Mouse (Mus musculus) intestine, embryonic 15.5 days (tissue): ENCODE measurements around the gene H2-M10.6. TPM values are rescaled to one million over a fixed set of nuclear protein-coding genes. Genes with fewer than 3 reads are reported as not detected.
"Not testable (repeated sequence)": the region's sequence is repeated elsewhere in the genome, so short reads cannot be mapped to it uniquely, and the experiment has no call there.

Experiments
- ATAC-seq: fragments of 200-750 bp; cut with Nextera tagmentation; 2 replicates; pipeline ENCODE4 v1.8.0; 2017; ENCODE audit warnings: moderate TSS enrichment, moderate library complexity
- H3K27ac ChIP-seq: fragments of 300-500 bp; sonication (generic); 2 replicates; pipeline ENCODE4 v1.5.1; 2015; ENCODE audit warnings: mild to moderate bottlenecking, inconsistent platforms
- H3K27me3 ChIP-seq: fragments of 300-500 bp; sonication (generic); replicated peaks from 2 replicates; pipeline ENCODE4 v1.6.1; 2015; ENCODE audit warnings: inconsistent platforms
- H3K36me3 ChIP-seq: fragments of 300-500 bp; sonication (generic); 2 replicates; pipeline ENCODE4 v1.6.1; 2015; ENCODE audit warnings: inconsistent platforms
- H3K4me1 ChIP-seq: fragments of 300-500 bp; sonication (generic); replicated peaks from 2 replicates; pipeline ENCODE4 v1.6.1; 2015; ENCODE audit warnings: inconsistent platforms
- H3K4me2 ChIP-seq: fragments of 300-500 bp; sonication (generic); replicated peaks from 2 replicates; pipeline ENCODE4 v1.6.1; 2015; ENCODE audit warnings: mild to moderate bottlenecking, inconsistent platforms
- H3K4me3 ChIP-seq: fragments of 300-500 bp; sonication (generic); replicated peaks from 2 replicates; pipeline ENCODE4 v1.5.1; 2015; ENCODE audit warnings: inconsistent platforms
- H3K9ac ChIP-seq: fragments of 300-500 bp; sonication (generic); 2 replicates; pipeline ENCODE4 v1.6.1; 2015; ENCODE audit warnings: inconsistent platforms
- H3K9me3 ChIP-seq: fragments of 300-500 bp; sonication (generic); 2 replicates; pipeline ENCODE4 v1.6.1; 2016; ENCODE audit warnings: inconsistent platforms
- WGBS: fragments of 180-500 bp; shearing (Covaris S2); methylation state at CpG from one replicate; pipeline ENCODE4 v1.1.7; 2015; 5-methylcytosine and 5-hydroxymethylcytosine counted together
- polyA plus RNA-seq: library from polyadenylated mRNA; unstranded; fragments of >200 nt; fragmentation: Nextera tagmentation; extraction: Ambion mirVana; gene quantifications from 2 replicates; pipeline ENCODE4 v1.2.1, GENCODE M21; 2015

Gene H2-M10.6
- polyA plus RNA-seq, result not detected in 2 replicates

DNA sequence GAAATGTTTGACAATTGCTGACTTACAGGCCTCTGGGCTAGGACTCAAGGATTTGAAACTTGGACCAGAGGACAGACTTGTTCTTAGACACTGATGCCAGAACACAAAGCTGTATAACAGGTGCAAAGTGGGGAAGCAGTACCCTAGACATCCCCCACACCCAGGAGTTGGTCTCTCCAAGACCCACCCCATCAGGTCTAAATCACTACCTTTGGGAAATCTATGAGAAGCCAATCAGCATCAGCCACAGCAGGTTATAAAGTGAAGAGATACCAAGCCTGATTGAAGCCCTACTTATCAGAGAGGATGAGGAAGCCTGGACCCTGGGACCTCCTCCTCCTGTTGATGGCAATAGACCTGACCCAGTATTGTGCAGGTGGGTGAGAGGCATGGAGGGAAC is at the start of gene H2-M10.6:
H2-M10.6 (plus strand) TSS at position 301 of the 400 bp plus-strand sequence.
- H3K4me3 ChIP-seq, result no peak within 1 kb of the TSS
- no peaks in the 10 kb centered on the region for H3K36me3 ChIP-seq
- no peak within 1 kb of the TSS for H3K4me2 ChIP-seq
- H3K9me3 ChIP-seq, result no peaks in the 10 kb centered on the region
- ATAC-seq, result no peak
- no peaks in the 10 kb centered on the region for H3K4me1 ChIP-seq
- no peaks in the 10 kb centered on the region for H3K27me3 ChIP-seq
- no peak within 1 kb of the TSS for H3K9ac ChIP-seq
- no peak within 1 kb of the TSS for H3K27ac ChIP-seq

DNA sequence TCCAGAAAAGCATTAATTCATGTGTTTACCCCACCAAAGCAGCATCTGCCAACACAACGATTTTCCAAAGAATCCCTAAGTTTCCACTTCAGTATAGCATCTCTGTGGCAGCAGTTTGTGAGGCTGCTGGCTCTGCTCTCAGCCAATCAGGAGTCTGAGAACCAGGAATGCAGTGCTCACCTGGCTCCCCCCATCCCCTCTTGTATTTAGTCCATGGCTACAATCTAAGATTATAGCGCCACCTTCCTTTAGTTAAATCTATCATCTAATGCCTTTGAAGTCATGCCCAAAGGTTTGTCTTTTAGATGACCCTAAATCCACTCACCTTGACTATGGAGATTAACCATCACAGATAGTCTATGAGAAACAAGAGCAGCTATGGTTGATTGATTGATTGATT is 48.2 kb upstream of the H2-M10.6 start:
- no peaks in the 10 kb centered on the region for H3K36me3 ChIP-seq
- no peak overlapping the region for H3K27ac ChIP-seq
- H3K4me2 ChIP-seq, result no peak overlapping the region
- no peak for ATAC-seq
- no peaks in the 10 kb centered on the region for H3K9me3 ChIP-seq
- H3K4me1 ChIP-seq, result no peaks in the 10 kb centered on the region
- no peak overlapping the region for H3K4me3 ChIP-seq
- 58% methylated on average over 2 of the region's 2 CpGs for WGBS
- no peaks in the 10 kb centered on the region for H3K27me3 ChIP-seq
- no peak overlapping the region for H3K9ac ChIP-seq

DNA sequence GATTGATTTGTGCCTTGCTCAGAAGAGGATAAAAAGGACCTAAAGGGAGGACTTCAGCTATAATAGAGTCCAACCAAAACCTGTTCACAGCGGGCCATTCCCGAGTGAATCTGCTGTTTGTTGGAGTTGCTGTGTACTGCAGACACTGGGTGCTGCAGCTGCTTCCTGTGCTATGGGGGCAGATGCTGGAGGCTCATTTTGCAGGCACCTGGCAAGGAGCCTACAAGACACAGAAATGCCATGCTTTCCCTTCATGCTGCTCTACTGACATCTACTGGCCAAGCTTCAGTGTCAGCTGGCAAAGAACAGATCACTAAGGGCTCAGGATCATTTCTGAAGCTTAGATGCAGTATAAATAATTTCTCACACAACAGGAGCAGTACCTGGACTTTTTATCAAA is 47.7 kb upstream of the H2-M10.6 start:
- not testable (repeated sequence) for H3K27ac ChIP-seq, H3K4me1 ChIP-seq, H3K4me2 ChIP-seq, H3K9me3 ChIP-seq, H3K9ac ChIP-seq, H3K27me3 ChIP-seq, H3K36me3 ChIP-seq, H3K4me3 ChIP-seq
- WGBS, result 18% methylated on average over 2 of the region's 2 CpGs
- peak; percentile 36; the same call in 1 of the 2 replicates for ATAC-seq

- not testable (repeated sequence) for H3K4me3 ChIP-seq, H3K4me2 ChIP-seq, H3K27ac ChIP-seq, H3K4me1 ChIP-seq, H3K9me3 ChIP-seq, ATAC-seq, H3K27me3 ChIP-seq, H3K9ac ChIP-seq, H3K36me3 ChIP-seq
- 61% methylated on average over 2 of the region's 2 CpGs for WGBS
Observed at GRCm38 (mm10) chr17:36765403-36765802, 46.6 kb upstream of the H2-M10.6 start.

DNA sequence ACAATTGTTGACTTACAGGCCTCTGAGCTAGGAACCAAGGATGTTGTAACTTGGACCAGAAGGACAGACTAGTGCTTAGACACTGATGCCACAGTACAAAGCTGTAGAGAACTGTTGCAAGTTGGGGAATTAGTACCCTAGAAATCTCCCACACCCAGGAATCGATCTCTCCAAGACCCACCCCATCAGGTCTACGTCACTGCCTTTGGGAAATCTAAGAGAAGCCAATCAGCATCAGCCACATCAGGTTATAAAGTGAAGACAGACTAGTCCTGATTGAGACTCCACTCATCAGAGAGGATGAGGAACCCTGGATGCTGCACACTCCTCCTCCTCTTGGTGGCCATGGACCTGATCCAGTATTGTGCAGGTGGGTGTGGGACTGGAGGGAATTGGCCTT is 39.4 kb upstream of the H2-M10.6 start, which contains the start of gene H2-M10.5:
H2-M10.5 (plus strand) TSS at position 301 of the 400 bp plus-strand sequence.
- not testable (repeated sequence) for H3K4me1 ChIP-seq, H3K9me3 ChIP-seq, H3K27ac ChIP-seq, H3K36me3 ChIP-seq, ATAC-seq, H3K27me3 ChIP-seq, H3K4me2 ChIP-seq, H3K9ac ChIP-seq, H3K4me3 ChIP-seq
- WGBS, result 92% methylated on average over 2 of the region's 2 CpGs

- Histone ChIP-seq H3K4me1 (no peaks in the 10 kb centered on the region), H3K36me3 (no peaks in the 10 kb centered on the region), H3K4me3 (no peak overlapping the region), H3K27ac (no peak overlapping the region), H3K9ac (no peak overlapping the region), H3K4me2 (no peak overlapping the region), H3K27me3 (no peaks in the 10 kb centered on the region), H3K9me3 (no peaks in the 10 kb centered on the region)
- ATAC-seq, result no peak
- WGBS, result 60% methylated on average over 3 of the region's 3 CpGs
Observed at GRCm38 (mm10) chr17:36781533-36781932, 30.4 kb upstream of the H2-M10.6 start.

GRCm38 (mm10) chr17:36786483-36786886 is 25.5 kb upstream of the H2-M10.6 start:
- not testable (repeated sequence) for H3K27ac ChIP-seq, H3K9me3 ChIP-seq, H3K36me3 ChIP-seq, H3K4me1 ChIP-seq, H3K4me3 ChIP-seq, H3K9ac ChIP-seq, H3K4me2 ChIP-seq, H3K27me3 ChIP-seq
- peak; percentile 15; the same call in 1 of the 2 replicates for ATAC-seq
- WGBS, result 42% methylated on average over 1 of the region's 1 CpGs

- Histone ChIP-seq H3K4me2 (no peak overlapping the region), H3K36me3 (no peaks in the 10 kb centered on the region), H3K27ac (no peak overlapping the region), H3K9ac (no peak overlapping the region), H3K27me3 (no peaks in the 10 kb centered on the region), H3K4me1 (no peaks in the 10 kb centered on the region), H3K4me3 (no peak overlapping the region), H3K9me3 (no peaks in the 10 kb centered on the region)
- 78% methylated on average over 2 of the region's 2 CpGs for WGBS
- no peak for ATAC-seq
Observed at GRCm38 (mm10) chr17:36788351-36788750, 23.6 kb upstream of the H2-M10.6 start.

- peak; percentile 45; the same call in 1 of the 2 replicates for ATAC-seq
- not testable (repeated sequence) for H3K4me1 ChIP-seq, H3K9me3 ChIP-seq, H3K4me3 ChIP-seq, H3K36me3 ChIP-seq, H3K4me2 ChIP-seq, H3K27ac ChIP-seq, H3K9ac ChIP-seq, H3K27me3 ChIP-seq
Observed at GRCm38 (mm10) chr17:36788801-36789200, 23.2 kb upstream of the H2-M10.6 start.

DNA sequence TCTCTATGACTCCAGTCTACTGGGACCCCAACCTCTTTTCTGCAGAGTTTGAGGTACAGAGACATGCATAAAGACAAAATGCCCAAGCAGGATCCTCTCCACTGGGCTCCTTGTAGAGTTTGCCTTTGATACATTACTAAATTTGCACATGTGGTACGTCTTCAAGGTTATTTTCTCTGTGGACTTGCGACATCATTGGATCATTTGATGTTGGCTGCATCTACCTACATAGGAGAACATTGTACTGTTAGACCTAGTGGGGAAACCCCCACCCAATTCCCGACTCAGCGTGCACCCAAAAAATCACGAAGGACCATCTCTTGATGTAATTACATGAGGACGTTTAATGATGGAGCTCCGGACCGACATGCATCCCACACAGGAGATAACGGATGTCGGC is 12.5 kb upstream of the H2-M10.6 start:
- no peaks in the 10 kb centered on the region for H3K9me3 ChIP-seq
- 0 out of 2 replicates have a peak, but pooled peaks cover 3% of the 10 kb centered on the region for H3K4me1 ChIP-seq
- H3K27me3 ChIP-seq, result no peaks in the 10 kb centered on the region
- no peak overlapping the region for H3K4me2 ChIP-seq
- WGBS, result 71% methylated on average over 10 of the region's 10 CpGs
- H3K36me3 ChIP-seq, result no peaks in the 10 kb centered on the region
- peak; percentile 63 for ATAC-seq
- no peak overlapping the region for H3K4me3 ChIP-seq
- no peak overlapping the region for H3K9ac ChIP-seq
- H3K27ac ChIP-seq, result no peak overlapping the region

DNA sequence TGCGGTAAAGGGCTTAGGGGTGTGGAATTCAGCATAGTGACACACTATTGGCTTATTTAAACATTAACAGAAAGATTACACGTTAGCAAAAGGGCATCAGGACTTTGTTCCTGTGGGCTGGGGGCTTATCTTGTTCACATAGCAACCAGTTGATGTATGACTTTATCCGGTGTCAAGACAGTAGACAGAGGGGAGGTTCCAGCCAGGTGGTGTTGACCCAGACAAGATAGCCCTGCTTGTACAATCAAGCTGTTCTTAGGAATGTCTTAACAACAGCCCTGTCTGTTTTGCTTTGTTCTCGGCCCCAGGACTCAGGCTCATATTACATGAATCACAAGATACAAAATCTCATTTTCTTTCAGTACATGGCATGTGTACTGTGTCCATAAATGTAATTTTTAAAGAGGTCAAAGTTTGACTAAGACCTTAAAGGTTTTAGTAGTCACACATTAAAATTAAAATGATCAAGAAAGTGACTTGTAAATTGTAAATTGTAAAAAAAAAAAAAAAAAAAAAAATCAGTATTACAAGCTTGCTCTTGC is 12.0 kb upstream of the H2-M10.6 start:
- not testable (repeated sequence) for H3K4me2 ChIP-seq, H3K27ac ChIP-seq, H3K9ac ChIP-seq, H3K36me3 ChIP-seq, H3K9me3 ChIP-seq, H3K4me1 ChIP-seq, H3K4me3 ChIP-seq, H3K27me3 ChIP-seq
- ATAC-seq, result peak; percentile 76
- WGBS, result 37% methylated on average over 4 of the region's 4 CpGs

GRCm38 (mm10) chr17:36824005-36824404 is 12.0 kb downstream of the H2-M10.6 start:
- peak; percentile 42 for ATAC-seq
- Histone ChIP-seq H3K9ac (no peak overlapping the region), H3K27ac (no peak overlapping the region)

GRCm38 (mm10) chr17:36825525-36825924 is 13.6 kb downstream of the H2-M10.6 start:
- H3K9me3 ChIP-seq, result no peaks in the 10 kb centered on the region
- peak; percentile 67 for ATAC-seq
- no peaks in the 10 kb centered on the region for H3K36me3 ChIP-seq
- H3K9ac ChIP-seq, result no peak overlapping the region
- no peaks in the 10 kb centered on the region for H3K4me1 ChIP-seq
- no peak overlapping the region for H3K4me2 ChIP-seq
- WGBS, result 26% methylated on average over 4 of the region's 4 CpGs
- no peaks in the 10 kb centered on the region for H3K27me3 ChIP-seq
- no peak overlapping the region for H3K27ac ChIP-seq
- no peak overlapping the region for H3K4me3 ChIP-seq

More at GRCm38 (mm10) chr17:36824005-36824404, 12.0 kb downstream of the H2-M10.6 start:
- H3K4me3 ChIP-seq, result no peak overlapping the region
- no peaks in the 10 kb centered on the region for H3K27me3 ChIP-seq
- H3K4me1 ChIP-seq, result no peaks in the 10 kb centered on the region
- H3K4me2 ChIP-seq, result no peak overlapping the region
- H3K36me3 ChIP-seq, result no peaks in the 10 kb centered on the region
- H3K9me3 ChIP-seq, result no peaks in the 10 kb centered on the region
